Mouse (Mus musculus) right cerebral cortex, postnatal 10 days (tissue): Measurements from ENCODE around the gene Panx2.
A peak's percentile ranks its signal among the peaks of the same experiment; 100 is the strongest.

Experiments used
- DNase-seq, 2 experiments: peaks; one replicate each; pipeline ENCODE4 v3.0.0; 2021; ENCODE audit warnings: low spot score in 2 of 2

Panx2 gene

GRCm38 (mm10) chr15:89074613-89075477, 15.3 kb downstream of the Panx2 start, which contains the start of gene Trabd:
TSS of gene Trabd (plus strand) at chr15:89075124.
- peak; percentile 39 to 67 for DNase-seq

DNA sequence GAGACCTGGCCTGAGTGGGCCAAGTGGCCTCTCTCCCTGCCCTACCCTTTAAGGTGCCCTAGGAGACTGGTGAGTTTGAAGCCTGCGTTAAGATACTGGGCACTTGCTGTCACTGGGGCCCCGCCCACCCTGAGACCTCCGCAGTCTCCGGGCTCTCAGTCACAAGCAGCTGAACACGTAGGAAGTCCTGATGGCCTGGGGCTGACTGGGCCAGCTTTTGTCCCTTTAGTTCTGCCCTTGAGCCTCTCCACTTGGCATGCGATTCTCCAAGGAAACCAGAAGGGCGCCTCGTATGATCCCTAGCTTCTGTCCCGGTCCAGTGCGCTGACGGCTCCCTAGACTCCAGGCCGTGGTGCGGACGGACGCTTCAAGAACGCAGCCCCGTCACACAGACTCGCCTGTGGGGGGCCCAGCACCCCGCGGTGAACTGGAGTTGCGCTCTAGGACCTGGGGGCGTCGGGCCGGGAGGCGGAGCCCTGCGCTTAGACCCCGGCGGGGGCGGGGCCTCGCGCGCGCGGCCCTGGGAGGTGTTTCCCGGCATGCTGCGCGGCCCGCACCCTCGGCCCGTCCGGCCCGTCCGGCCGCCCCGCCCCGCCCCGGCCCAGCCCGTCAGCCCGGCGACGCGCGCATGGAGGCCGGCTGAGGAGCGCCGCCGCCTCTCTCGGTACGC, 16.1 kb downstream of the Panx2 start:
- peak; percentile 90 to 91 for DNase-seq

DNA sequence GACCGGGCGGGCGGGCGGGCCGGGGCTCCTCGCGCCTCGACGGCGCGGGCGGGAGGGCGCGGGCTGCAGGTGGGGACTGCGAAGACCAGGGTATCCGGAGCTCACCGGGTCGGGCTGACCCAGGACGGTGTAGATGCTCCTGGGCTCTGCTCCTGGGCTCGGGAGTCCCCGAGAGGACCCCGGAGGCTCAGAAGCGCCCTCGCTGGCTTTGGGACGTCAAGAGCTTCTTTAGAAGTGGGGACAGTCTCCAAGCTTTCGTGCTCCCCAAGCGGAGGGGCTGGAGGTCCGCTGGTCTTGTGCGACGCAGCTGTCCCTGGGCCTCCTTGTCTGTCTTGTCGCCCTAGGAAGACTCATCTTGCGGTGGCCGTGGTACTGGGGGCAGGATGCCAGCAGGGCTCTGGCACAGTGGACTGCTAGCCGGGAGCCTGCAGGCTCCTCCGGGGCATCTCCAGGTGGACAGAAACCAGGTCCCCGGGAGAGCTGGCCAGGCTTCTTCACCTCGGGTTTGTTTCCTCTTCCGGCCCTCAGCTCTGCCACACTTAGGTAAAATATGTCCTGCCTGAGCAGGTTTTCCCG, 16.7 kb downstream of the Panx2 start:
- peak; percentile 68 to 70 for DNase-seq

- DNase-seq, result no peak
Observed at GRCm38 (mm10) chr15:89078208-89078836, 18.8 kb downstream of the Panx2 start.

DNA sequence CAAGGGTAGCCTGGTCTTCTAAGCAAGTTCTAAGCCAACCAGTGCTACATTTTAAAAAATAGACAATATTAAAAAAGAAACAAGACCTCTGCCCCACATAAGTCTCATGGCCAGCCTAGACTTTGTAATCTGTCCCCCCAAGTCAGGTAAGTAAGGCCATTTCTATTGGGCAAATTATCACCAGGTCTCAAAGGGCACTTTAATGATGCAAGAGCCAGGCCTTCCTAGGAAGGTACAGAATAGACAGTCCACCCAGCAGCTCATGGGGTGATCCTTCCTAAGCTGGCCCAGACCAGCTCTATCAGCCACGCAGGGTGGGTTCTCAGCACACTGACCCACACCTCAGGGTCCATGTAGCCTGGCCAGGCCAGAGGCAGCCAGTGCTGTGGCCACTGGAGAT, 24.4 kb downstream of the Panx2 start:
- no peak for DNase-seq

- DNase-seq, result no peak
Observed at GRCm38 (mm10) chr15:89084826-89085225, 25.3 kb downstream of the Panx2 start.

GRCm38 (mm10) chr15:89088607-89089247, 29.2 kb downstream of the Panx2 start, which contains the start of gene Selenoo:
TSS of gene Selenoo (plus strand) at chr15:89089084.
- DNase-seq, result peak; percentile 95

DNA sequence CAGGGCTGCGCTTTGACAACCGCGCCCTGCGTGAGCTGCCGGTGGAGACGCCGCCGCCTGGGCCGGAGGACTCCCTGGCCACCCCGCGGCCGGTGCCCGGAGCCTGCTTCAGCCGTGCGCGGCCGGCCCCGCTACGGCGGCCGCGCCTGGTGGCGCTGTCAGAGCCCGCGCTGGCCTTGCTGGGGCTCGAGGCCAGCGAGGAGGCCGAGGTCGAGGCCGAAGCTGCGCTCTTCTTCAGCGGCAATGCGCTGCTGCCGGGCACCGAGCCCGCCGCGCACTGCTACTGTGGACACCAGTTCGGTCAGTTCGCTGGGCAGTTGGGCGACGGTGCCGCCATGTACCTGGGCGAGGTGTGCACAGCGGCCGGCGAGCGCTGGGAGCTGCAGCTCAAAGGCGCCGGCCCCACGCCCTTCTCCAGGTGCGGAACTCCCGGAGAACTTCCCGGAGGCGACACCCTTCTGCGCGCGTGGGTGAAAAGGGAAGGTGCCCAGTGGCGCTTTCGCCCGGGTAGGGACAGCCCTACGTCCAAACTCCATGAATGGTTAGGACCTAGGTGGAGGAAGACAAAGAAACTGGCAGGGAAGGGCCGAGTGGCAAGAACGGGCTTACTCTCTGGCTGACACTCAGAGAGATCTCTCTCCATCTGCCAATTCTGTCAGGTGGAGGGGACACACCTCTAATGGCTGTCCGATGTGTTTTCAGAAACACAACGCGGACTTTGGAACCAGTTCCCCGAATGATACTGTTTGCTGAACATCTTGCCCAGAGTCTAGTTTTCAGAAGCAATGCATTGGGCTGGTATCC, 29.9 kb downstream of the Panx2 start:
- DNase-seq, result no peak

GRCm38 (mm10) chr15:89090662-89091061, 31.1 kb downstream of the Panx2 start:
- DNase-seq, result no peak

GRCm38 (mm10) chr15:89092181-89092580, 32.6 kb downstream of the Panx2 start:
- no peak for DNase-seq

GRCm38 (mm10) chr15:89097450-89097849, 37.9 kb downstream of the Panx2 start:
- peak in 1 of 2 experiments; percentile 35 for DNase-seq

GRCm38 (mm10) chr15:89098616-89099015, 39.1 kb downstream of the Panx2 start:
- DNase-seq, result no peak

DNA sequence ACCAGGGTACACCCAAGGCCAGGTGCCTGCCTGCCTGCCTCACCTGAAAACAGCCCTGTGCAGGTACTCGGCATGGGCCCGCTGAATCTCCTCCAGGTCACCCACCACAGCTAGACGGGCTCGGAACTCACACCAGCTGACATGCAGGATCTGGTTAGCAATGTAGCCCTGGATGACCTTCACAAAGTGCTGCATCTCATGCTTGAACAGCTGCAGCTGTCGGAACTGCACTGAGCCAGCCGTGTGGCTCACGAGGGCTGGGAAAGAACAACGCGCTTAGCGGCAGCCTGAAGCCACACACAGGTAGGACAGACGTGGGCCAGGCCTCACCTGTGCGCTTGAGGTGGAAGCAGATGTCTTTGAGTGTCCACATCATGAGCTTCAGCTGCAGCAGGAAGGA, 41.3 kb downstream of the Panx2 start:
- DNase-seq, result peak in 1 of 2 experiments; percentile 34

GRCm38 (mm10) chr15:89102646-89103045, 43.1 kb downstream of the Panx2 start:
- DNase-seq, result peak in 1 of 2 experiments; percentile 33

- DNase-seq, result peak; percentile 32 to 33
Observed at GRCm38 (mm10) chr15:89103921-89104320, 44.4 kb downstream of the Panx2 start.

DNA sequence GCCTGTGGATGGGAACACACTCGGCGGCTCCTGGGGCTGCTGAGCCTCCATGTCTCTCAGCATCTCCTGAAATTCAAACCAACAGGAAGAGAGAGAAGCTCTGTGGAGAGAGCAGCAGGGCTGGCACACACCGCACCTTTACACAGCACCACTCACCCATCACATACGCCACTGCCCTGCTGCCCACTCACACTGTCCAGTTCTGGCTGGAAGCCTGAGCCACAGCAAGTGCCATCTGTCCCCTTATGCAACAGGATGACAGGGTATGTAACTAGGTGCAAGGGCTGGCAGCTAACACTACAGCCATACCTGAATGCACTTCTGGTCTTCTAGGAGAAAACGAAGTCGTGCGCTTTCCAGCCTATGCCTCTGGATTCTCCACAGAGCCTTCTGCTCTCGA, 44.9 kb downstream of the Panx2 start:
- peak; percentile 18 to 35 for DNase-seq

GRCm38 (mm10) chr15:89106073-89106472, 46.5 kb downstream of the Panx2 start:
- DNase-seq, result peak in 1 of 2 experiments; percentile 39

GRCm38 (mm10) chr15:89106976-89107375, 47.4 kb downstream of the Panx2 start:
- no peak for DNase-seq

GRCm38 (mm10) chr15:89110147-89110546, 50.6 kb downstream of the Panx2 start:
- DNase-seq, result no peak

GRCm38 (mm10) chr15:89118007-89118406, 58.5 kb downstream of the Panx2 start:
- DNase-seq, result no peak
